Mouse (Mus musculus): ENCODE measurements around the gene Agtrap.

DNA sequence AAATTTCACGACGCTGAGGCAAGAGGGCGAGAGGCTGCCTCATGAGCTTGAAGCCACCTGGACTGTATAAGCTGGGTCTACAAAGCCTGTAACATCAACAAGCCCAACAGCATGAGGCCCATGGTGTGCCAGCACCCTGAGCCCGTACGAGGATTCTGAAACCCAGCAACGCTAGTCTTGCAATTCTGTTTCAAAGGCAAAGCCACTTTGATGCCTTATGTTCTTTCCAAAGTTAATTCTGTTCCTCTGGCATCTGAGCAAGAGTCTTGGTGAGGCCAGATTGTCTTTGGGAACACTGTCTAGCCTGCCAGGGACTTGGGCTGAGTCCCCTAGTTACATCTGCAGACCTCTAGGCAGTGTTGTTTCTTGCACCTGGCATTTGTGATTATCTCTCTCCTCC, 28.8 kb downstream of the Agtrap start:
- no peak for TF ChIP-seq CTCF (IDR thresholded peaks at IDR 0.05; ENCODE audit: borderline replicate concordance, control insufficient read depth, extremely low read depth, insufficient read depth, low read length, poor library complexity)
- TF ChIP-seq POLR2A (IDR thresholded peaks at IDR 0.05; ENCODE audit: control insufficient read depth, extremely low read depth, insufficient read depth, low read length, poor library complexity) = no peak

Measured in thymus, adult 2 months (tissue).